Mouse (Mus musculus) spleen, adult 2 months (tissue): ENCODE results near the gene Prdm12. TPM values are rescaled to one million over a fixed set of nuclear protein-coding genes. Genes with fewer than 3 reads are reported as not detected.

Source experiments
- DNase-seq, 2 experiments: peaks; one replicate each; pipeline versions ENCODE4 v3.0.0 to v3.0.0-alpha.2; 2012 to 2021; ENCODE audit warnings: low spot score in 2 of 2, low read depth in 1 of 2
- H3K27ac ChIP-seq: fragments of 200-500 bp; 2 replicates; pipeline ENCODE4 v1.5.1; 2012; ENCODE audit warnings: low read length, inconsistent platforms; ENCODE audit not compliant: insufficient read depth
- H3K27me3 ChIP-seq: fragments of 200-500 bp; 2 replicates; pipeline ENCODE4 v1.6.1; 2012; ENCODE audit warnings: mild to moderate bottlenecking, moderate library complexity, low read length, inconsistent platforms; ENCODE audit not compliant: control insufficient read depth, insufficient read depth
- H3K36me3 ChIP-seq: fragments of 200-500 bp; 2 replicates; pipeline ENCODE4 v1.6.1; 2012; ENCODE audit warnings: mild to moderate bottlenecking, low read length, inconsistent platforms; ENCODE audit not compliant: control insufficient read depth, insufficient read depth
- H3K4me1 ChIP-seq: fragments of 200-500 bp; 2 replicates; pipeline ENCODE4 v1.6.1; 2011; ENCODE audit warnings: inconsistent platforms; ENCODE audit not compliant: control insufficient read depth, insufficient read depth, insufficient read length
- H3K4me3 ChIP-seq: fragments of 200-500 bp; 2 replicates; pipeline ENCODE4 v1.5.1; 2011; ENCODE audit warnings: mild to moderate bottlenecking, inconsistent platforms; ENCODE audit not compliant: insufficient read depth, insufficient read length; ENCODE audit errors: extremely low read depth
- CTCF ChIP-seq: fragments of 200-500 bp; IDR thresholded peaks from 2 replicates; pipeline ENCODE4 v1.5.1; 2011; ENCODE audit warnings: mild to moderate bottlenecking, inconsistent platforms; ENCODE audit not compliant: insufficient read depth, insufficient read length, insufficient replicate concordance; ENCODE audit errors: extremely low read depth
- POLR2A ChIP-seq: fragments of 200-500 bp; IDR thresholded peaks from 2 replicates; pipeline ENCODE4 v1.6.1; 2011; ENCODE audit warnings: low read depth, low read length, inconsistent platforms
- WGBS: fragments of 180-500 bp; shearing (Covaris S2); methylation state at CpG from one replicate; pipeline ENCODE4 v1.1.7; 2018; 5-methylcytosine and 5-hydroxymethylcytosine counted together
- polyA plus RNA-seq: library from polyadenylated mRNA; depleted of rRNA; stranded (reverse); fragments of >200 nt; gene quantifications from 2 replicates; pipeline ENCODE4 v1.2.3, GENCODE M21; 2012

Prdm12 gene
- polyA plus RNA-seq, 1 experiment: not detected

DNA sequence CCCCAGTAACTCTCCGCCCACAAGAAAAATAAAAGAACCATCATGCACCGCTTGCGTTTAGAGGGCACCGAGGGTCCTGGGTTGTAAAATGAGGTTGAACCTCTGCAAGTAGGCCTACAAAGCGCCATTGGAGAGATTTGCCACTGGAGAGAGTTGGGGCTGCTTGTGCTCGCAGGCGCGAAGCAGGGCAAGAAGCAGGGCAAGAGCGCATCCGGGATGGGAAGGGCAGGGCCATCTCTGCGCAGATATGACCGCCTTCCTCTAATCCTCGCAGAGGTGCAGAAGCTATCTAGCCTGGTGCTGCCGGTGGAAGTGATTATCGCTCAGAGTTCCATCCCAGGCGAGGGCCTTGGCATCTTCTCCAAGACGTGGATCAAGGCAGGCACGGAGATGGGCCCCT is 2.1 kb downstream of the Prdm12 start:
- H3K27ac ChIP-seq: no peak overlapping the region
- no peaks in the 10 kb centered on the region for H3K36me3 ChIP-seq
- no peaks in the 10 kb centered on the region for H3K4me1 ChIP-seq
- DNase-seq: no peak
- 11% methylated on average over 18 of the region's 18 CpGs for WGBS
- no peak overlapping the region for H3K4me3 ChIP-seq
- TF ChIP-seq POLR2A: no peak
- TF ChIP-seq CTCF: no peak
- peaks cover 32% of the 10 kb centered on the region for H3K27me3 ChIP-seq

DNA sequence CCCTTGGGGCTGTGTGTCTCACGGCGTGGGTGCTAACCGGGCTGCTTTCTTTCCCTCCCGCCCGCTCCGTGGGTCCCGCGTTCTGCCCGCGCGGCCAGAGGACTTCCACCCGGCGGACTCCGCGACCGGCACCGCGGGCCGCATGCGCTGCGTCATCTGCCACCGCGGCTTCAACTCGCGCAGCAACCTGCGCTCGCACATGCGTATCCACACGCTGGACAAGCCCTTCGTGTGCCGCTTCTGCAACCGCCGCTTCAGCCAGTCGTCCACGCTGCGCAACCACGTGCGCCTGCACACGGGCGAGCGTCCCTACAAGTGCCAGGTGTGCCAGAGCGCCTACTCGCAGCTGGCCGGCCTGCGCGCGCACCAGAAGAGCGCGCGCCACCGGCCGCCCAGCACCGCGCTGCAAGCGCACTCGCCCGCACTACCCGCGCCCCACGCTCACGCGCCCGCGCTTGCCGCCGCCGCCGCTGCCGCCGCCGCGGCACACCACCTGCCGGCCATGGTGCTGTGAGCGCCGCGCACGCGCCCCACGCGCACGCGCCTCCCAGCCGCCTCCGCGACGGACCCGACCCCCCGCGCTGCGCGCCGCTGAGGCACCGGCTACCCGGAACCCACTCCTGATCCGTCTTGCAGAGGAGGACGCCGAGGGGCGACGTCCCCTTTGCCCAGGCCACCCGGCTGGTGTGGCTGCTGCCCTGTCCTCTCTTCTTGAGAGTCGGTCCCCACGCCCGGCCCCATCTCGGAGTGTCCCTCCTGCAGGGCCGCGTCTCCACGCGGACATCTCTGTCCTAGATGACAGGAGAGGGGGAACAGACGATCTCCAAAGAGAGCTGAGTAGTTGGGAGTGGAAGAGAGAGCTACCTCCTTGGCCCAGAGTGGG is 14.4 kb downstream of the Prdm12 start:
- no peak for TF ChIP-seq CTCF
- no peak for TF ChIP-seq POLR2A
- no peak for DNase-seq
- Histone ChIP-seq H3K4me1 (peaks cover 6% of the 10 kb centered on the region; the same call in 1 of the 2 replicates), H3K27ac (no peak overlapping the region), H3K36me3 (no peaks in the 10 kb centered on the region), H3K27me3 (peaks cover 18% of the 10 kb centered on the region), H3K4me3 (peak overlapping the region; percentile 21; the same call in 1 of the 2 replicates)
- under 1% methylated on average over 88 of the region's 109 CpGs for WGBS

DNA sequence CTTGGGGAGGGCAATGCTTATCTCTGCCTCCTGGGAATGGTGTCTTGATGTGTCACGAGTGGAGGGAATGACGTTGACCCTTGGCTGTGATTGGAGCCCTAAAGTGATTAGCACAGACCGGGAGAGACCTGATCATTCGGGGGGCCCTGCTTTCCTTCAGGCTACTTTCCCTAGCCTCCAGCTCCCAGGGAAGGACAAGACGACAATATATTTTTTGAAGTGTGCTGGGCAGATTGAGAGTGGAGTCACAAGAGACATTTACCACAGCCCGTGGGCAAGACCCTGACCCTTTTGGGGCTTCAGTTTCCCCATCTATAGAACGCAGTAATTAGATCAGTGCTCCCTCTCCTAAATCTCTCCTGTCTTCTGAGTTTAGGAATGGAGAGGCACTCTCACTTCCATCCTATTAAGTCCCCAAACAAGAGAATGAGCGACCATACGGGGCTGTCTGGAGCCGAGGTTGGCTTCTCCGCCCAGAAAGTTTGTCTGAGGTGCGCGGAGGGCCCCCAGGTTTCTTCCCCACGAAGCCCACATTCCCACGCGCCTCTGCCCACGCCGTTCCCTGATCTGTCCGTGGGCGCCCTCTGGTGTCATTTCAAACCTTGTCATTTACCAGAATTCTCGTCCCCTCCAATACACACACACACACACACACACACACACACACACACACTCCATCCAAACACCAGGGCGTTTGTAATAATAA is 15.2 kb downstream of the Prdm12 start:
- Histone ChIP-seq H3K4me3 (no peak overlapping the region), H3K36me3 (no peaks in the 10 kb centered on the region), H3K27ac (no peak overlapping the region), H3K4me1 (peaks cover 6% of the 10 kb centered on the region; the same call in 1 of the 2 replicates), H3K27me3 (peaks cover 18% of the 10 kb centered on the region)
- peak in 1 of 2 experiments; percentile 19 for DNase-seq
- TF ChIP-seq POLR2A: no peak
- TF ChIP-seq CTCF: peak; percentile 31; the same call in 1 of the 2 replicates
- WGBS: 7% methylated on average over 22 of the region's 22 CpGs

DNA sequence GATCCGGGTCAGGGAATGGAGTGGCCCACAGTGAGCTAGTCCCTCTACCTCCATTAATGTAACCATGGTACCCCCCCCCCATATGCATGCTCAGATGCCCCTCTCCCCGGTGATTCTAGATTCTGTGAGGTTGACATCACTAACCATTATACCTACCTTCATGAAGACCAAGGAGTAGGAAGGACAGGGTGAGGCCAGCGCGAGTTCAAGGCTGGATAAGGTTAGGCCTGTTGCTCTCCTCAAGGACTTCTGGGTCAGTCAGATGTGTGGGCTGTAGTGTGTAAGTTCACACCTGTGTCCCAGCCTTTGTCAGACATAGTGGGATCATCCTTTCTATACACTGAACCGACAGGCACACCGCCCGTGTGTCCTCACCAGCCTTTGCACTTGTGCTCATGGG is 16.5 kb downstream of the Prdm12 start:
- H3K4me1 ChIP-seq: peaks cover 6% of the 10 kb centered on the region; the same call in 1 of the 2 replicates
- H3K4me3 ChIP-seq: no peak overlapping the region
- H3K27ac ChIP-seq: no peak overlapping the region
- no peak for DNase-seq
- TF ChIP-seq POLR2A: no peak
- no peak for TF ChIP-seq CTCF
- no peaks in the 10 kb centered on the region for H3K36me3 ChIP-seq
- H3K27me3 ChIP-seq: peaks cover 18% of the 10 kb centered on the region
- WGBS: 86% methylated on average over 7 of the region's 7 CpGs

DNA sequence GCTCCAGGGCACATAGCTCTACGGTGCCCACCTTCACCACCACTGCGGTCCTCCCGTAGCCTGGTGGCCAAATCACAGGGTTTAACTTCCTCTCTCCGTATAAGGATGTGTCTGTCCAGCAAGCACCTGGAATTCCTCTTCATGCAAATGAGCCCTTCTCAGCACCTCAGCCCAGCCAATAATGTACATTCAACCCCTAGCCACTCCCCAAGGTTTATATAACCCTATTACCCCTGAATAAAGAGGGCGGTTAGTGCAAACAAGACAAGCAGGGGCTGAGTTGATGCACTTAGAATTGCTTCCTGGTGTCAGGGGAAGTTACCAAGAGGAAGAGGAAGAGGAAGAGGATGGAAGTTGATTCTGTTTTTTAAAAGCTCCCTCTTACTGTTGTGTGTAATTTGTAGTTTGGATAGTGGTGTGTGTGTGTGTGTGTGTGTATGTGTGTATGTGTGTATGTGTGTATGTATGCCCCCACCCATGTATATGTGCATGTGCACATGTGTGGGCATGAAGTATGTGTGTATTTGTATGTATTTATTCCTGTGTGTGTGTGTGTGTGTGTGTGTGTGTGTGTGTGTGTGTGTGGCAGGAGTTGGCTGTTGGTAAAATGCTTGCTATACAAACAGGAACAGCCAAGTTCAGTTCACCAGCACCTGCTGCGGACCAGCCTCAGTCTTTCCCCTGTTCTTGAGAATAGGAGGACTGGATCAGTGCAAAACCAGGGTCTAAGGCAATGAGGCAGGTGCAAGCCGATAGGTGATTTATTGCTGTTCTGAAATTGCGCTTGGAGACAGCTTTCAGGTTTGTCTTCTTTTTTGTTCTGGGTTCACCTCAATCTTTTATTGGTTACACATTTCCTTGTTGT is 23.3 kb downstream of the Prdm12 start:
- no peaks in the 10 kb centered on the region for H3K4me1 ChIP-seq
- WGBS: 52% methylated on average over 8 of the region's 8 CpGs
- H3K36me3 ChIP-seq: no peaks in the 10 kb centered on the region
- no peaks in the 10 kb centered on the region for H3K27me3 ChIP-seq
- no peak overlapping the region for H3K27ac ChIP-seq
- no peak for TF ChIP-seq CTCF
- no peak overlapping the region for H3K4me3 ChIP-seq
- DNase-seq: no peak

DNA sequence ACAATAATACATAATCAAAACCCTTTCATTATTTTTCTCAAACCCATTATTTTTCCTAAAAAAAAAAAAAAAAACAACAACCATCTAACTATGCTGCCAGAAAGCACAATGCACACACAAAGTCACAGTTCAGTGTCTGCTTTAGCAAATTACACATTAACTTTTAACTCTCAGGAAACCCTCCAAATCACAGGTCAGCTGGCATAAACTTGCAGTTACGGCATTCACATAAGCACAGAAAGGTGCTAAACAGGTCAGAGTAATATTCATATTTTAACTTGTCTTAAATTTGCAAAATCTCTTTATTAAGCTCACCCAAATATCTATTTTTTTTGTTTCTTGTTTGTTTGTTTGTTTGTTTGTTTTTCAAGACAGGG is 24.0 kb downstream of the Prdm12 start:
- no peak for DNase-seq
- no peaks in the 10 kb centered on the region for H3K4me1 ChIP-seq
- no peaks in the 10 kb centered on the region for H3K27me3 ChIP-seq
- H3K4me3 ChIP-seq: no peak overlapping the region
- H3K27ac ChIP-seq: no peak overlapping the region
- WGBS: 92% methylated on average over 1 of the region's 1 CpGs
- H3K36me3 ChIP-seq: no peaks in the 10 kb centered on the region
- TF ChIP-seq POLR2A: no peak
- TF ChIP-seq CTCF: no peak
